Mouse (Mus musculus) erythroblast, embryonic 14.5 days (primary cell): ENCODE data around the gene Pde1b.

Experiments
- GATA1 ChIP-seq: IDR thresholded peaks from 2 replicates; pipeline ENCODE4 v1.6.1; 2012; ENCODE audit warnings: low read length, inconsistent platforms, mixed read lengths
- TAL1 ChIP-seq: IDR thresholded peaks from 3 replicates; pipeline ENCODE4 v1.6.1; 2012; ENCODE audit warnings: low read length, inconsistent platforms, mixed read lengths

DNA sequence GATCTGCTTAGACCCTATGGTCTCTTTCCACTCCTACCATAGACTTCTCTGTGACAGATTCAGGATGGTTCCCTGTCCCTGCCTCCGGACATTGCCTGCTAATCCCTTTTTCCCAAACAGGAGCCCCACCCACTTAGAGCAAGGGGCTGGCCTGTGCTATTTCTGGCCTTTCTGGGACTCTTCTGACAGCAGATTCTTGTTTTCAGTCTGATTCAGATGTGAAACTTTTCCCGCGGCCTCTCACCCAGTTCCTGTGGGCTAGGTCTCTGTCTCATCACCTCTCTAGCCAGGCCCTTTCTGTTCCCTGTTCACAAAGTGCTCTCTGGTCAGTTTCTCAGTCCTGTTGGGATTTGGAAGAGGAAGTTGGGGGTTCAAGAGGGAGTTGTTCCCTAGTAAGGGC lies 12.1 kb downstream of the Pde1b start:
- no peak for TF ChIP-seq TAL1
- TF ChIP-seq GATA1 = no peak
